Mouse (Mus musculus) ES-E14 (cell line): ENCODE results near the gene Abca7.

Source experiments
- HCFC1 ChIP-seq: IDR thresholded peaks from 2 replicates; pipeline ENCODE4 v1.6.1; 2012; ENCODE audit warnings: low read length, inconsistent platforms, borderline replicate concordance; ENCODE audit not compliant: insufficient read depth
- MAFK ChIP-seq: IDR thresholded peaks from 2 replicates; pipeline ENCODE4 v1.6.1; 2014; ENCODE audit warnings: mild to moderate bottlenecking, low read depth, low read length, inconsistent platforms; ENCODE audit not compliant: insufficient read depth
- ZC3H11A ChIP-seq: IDR thresholded peaks from 2 replicates; pipeline ENCODE4 v1.6.1; 2012; ENCODE audit warnings: low read depth, mild to moderate bottlenecking, inconsistent platforms, low read length, borderline replicate concordance
- ZNF384 ChIP-seq: IDR thresholded peaks from 2 replicates; pipeline ENCODE4 v1.6.1; 2012; ENCODE audit warnings: low read depth, low read length, inconsistent platforms

GRCm38 (mm10) chr10:79989272-79989786, 7.0 kb upstream of the Abca7 start:
- TF ChIP-seq ZC3H11A (no peak), MAFK (no peak), ZNF384 (no peak), HCFC1 (no peak)
